Mouse (Mus musculus): ENCODE data around the gene Fga. TPM values are rescaled to one million over a fixed set of nuclear protein-coding genes. Genes with fewer than 3 reads are reported as not detected.

Gene Fga
- polyA plus RNA-seq, 1 experiment from 2014 or later: not detected

DNA sequence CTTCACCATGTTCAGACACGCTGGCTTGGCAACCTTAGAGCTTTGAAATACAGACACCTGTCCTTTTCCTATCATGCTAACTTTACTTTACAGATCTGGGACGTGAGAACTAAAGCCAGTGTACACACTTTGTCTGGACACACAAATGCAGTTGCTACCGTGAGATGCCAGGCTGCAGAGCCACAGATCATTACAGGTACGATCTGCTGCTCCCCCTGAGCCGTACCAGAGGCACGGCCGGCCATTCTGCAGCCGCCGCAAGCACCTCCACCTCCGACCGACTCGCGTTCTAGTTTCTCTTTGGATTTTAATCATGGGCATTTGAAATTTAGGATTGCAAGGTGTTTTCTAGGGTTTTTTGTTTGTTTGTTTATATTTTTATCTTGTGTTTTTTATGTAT is 43.0 kb downstream of the Fga start:
- WGBS: 96% methylated on average over 13 of the region's 13 CpGs
- Histone ChIP-seq H3K9me3 (replicated peaks) (no peaks in the 10 kb centered on the region), H3K4me1 (no peaks in the 10 kb centered on the region), H3K27me3 (ENCODE audit: low read depth, poor library complexity, severe bottlenecking) (no peaks in the 10 kb centered on the region), H3K27ac (no peak overlapping the region), H3K36me3 (peaks cover 97% of the 10 kb centered on the region), H3K4me3 (no peak overlapping the region)
- DNase-seq (ENCODE audit: low spot score): no peak

DNA sequence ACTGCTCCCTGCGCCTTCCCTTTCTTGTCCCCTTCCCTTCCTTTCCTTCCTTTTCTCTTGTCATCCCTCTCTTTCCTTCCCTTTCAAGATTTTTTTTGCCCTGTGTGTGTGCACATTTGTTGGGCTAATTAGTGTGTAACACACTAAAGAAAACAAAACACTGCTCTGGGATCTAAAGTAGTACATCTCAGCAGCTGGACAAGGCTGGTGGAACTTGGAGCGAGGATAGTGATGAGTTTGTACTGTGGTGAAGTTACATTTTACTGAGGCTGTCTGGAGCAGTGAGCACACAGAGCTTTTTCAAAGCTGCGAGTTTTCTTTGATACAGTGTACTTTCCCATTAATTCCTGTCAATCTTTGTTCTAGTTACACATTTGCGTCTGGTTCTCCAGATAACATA is 44.4 kb downstream of the Fga start:
- Histone ChIP-seq H3K4me1 (no peaks in the 10 kb centered on the region), H3K36me3 (peaks cover 84% of the 10 kb centered on the region), H3K27me3 (ENCODE audit: low read depth, poor library complexity, severe bottlenecking) (no peaks in the 10 kb centered on the region), H3K27ac (no peak overlapping the region), H3K4me3 (no peak overlapping the region), H3K9me3 (replicated peaks) (no peaks in the 10 kb centered on the region)
- no peak for DNase-seq (ENCODE audit: low spot score)
- 92% methylated on average over 4 of the region's 4 CpGs for WGBS

DNA sequence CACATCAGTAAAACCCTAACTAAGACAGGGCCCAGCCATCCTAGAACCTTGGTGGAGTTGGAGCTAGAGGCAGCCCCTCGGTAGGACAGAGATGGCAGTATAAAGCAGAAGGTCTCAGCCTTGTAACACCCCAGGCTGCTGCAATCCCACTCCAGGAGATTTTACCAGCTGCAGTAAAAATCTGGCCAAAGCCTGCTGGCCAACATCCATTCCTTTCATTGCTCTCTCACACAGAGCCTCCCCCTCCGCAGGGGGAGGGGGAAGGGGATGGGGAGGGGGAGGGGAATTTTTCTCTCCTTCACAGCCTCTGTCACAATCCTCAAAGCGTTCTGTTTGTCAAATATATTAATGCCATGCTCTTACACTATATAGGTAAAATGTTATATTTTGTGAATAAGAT is 50.7 kb downstream of the Fga start:
- no peak overlapping the region for H3K4me3 ChIP-seq
- WGBS: 29% methylated on average over 3 of the region's 3 CpGs
- no peak overlapping the region for H3K27ac ChIP-seq
- DNase-seq (ENCODE audit: low spot score): no peak
- no peaks in the 10 kb centered on the region for H3K9me3 ChIP-seq (replicated peaks)
- peaks cover 21% of the 10 kb centered on the region for H3K36me3 ChIP-seq
- H3K27me3 ChIP-seq (ENCODE audit: low read depth, poor library complexity, severe bottlenecking): no peaks in the 10 kb centered on the region
- peaks cover 3% of the 10 kb centered on the region for H3K4me1 ChIP-seq

DNA sequence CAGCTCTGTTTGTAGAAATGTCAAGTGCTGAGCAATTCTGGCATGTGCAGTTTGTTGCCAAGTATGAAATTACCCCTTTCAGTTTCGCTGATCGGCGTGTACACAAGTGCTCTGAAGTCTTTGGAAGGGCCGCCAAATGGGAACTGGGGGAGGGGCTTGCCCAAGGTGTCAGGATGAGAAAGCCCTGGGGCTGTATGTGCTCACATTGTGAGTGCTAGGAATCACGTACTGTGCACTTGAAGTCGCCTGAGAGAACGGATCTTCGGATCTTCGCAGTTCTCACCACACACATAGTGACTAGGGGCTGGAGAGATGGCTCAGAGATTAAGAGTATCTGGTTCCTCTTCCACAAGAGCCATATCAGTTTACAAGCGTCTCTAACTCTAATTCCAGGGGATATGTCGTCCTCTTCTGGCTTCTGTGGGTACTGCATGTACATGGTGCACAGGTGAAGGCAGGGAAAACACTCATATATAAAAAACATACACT is 54.7 kb downstream of the Fga start:
- Histone ChIP-seq H3K27ac (no peak overlapping the region), H3K27me3 (ENCODE audit: low read depth, poor library complexity, severe bottlenecking) (no peaks in the 10 kb centered on the region), H3K4me1 (peaks cover 3% of the 10 kb centered on the region), H3K36me3 (no peaks in the 10 kb centered on the region), H3K4me3 (peak overlapping the region; percentile 36), H3K9me3 (replicated peaks) (no peaks in the 10 kb centered on the region)
- DNase-seq (ENCODE audit: low spot score): peak; percentile 74
- 5% methylated on average over 11 of the region's 11 CpGs for WGBS

Other genes starting within 250 kb of the Fga start
- 0.72 and 1.3 TPM in 2 replicates for gene Rbm46, start 149.6 kb upstream of the Fga start, polyA plus RNA-seq (2016; fragmentation: Nextera tagmentation; extraction: Ambion mirVana)
- not detected in 2 replicates for gene Lrat, start 122.1 kb upstream of the Fga start, polyA plus RNA-seq (2016; fragmentation: Nextera tagmentation; extraction: Ambion mirVana)
- 0.09 and 0.24 TPM in 2 replicates for gene Fgg, start 18.4 kb upstream of the Fga start, polyA plus RNA-seq (2016; fragmentation: Nextera tagmentation; extraction: Ambion mirVana)
- gene Fgb, start 23.8 kb downstream of the Fga start, polyA plus RNA-seq (2016; fragmentation: Nextera tagmentation; extraction: Ambion mirVana): 0.06 TPM in 1 of 2 replicates, not detected in the other
- 135 and 140 TPM in 2 replicates for gene Plrg1, start 29.4 kb downstream of the Fga start, polyA plus RNA-seq (2016; fragmentation: Nextera tagmentation; extraction: Ambion mirVana)
- gene Dchs2, start 101.9 kb downstream of the Fga start, polyA plus RNA-seq (2016; fragmentation: Nextera tagmentation; extraction: Ambion mirVana): 0.08 and 0.14 TPM in 2 replicates